Mouse (Mus musculus) adrenal gland, postnatal 14 days (tissue): ENCODE results near the gene Akr1c12. TPM values are rescaled to one million over a fixed set of nuclear protein-coding genes. Genes with fewer than 3 reads are reported as not detected.

Experiments used
- total RNA-seq: library from RNA; stranded (reverse); gene quantifications from 2 replicates; pipeline ENCODE4 v1.2.3, GENCODE M21; 2021

Akr1c12 gene
- total RNA-seq, 1 experiment from 2014 or later: 3.4 TPM

Other genes with a start within 250 kb of the Akr1c12 start
- 4.2 and 21.4 TPM in 2 replicates for gene Akr1c14, start 230.4 kb downstream of the Akr1c12 start, total RNA-seq
- 1,308 and 2,595 TPM in 2 replicates for gene Akr1c18, start 128.8 kb downstream of the Akr1c12 start, total RNA-seq
- gene Akr1c13, start 88.3 kb downstream of the Akr1c12 start, total RNA-seq: 24.1 and 28.7 TPM in 2 replicates
- 0.60 and 1.7 TPM in 2 replicates for gene Akr1c19, start 50.7 kb downstream of the Akr1c12 start, total RNA-seq
- 0.86 and 53.9 TPM in 2 replicates for gene Akr1c6, start 154.9 kb upstream of the Akr1c12 start, total RNA-seq
- gene Akr1c20, start 243.9 kb upstream of the Akr1c12 start, total RNA-seq: 0.94 and 22.9 TPM in 2 replicates